Mouse (Mus musculus) frontal cortex, adult (tissue): ENCODE results near the gene Fgfr2.
"Not testable (repeated sequence)": the region's sequence is repeated elsewhere in the genome, so short reads cannot be mapped to it uniquely, and the experiment has no call there.

Source experiments
- ATAC-seq: cut with Nextera tagmentation; 2 replicates; pipeline ENCODE4 v1.9.2; 2017; ENCODE audit warnings: mild to moderate bottlenecking, moderate library complexity, mixed read lengths; ENCODE audit not compliant: low TSS enrichment

Gene Fgfr2

DNA sequence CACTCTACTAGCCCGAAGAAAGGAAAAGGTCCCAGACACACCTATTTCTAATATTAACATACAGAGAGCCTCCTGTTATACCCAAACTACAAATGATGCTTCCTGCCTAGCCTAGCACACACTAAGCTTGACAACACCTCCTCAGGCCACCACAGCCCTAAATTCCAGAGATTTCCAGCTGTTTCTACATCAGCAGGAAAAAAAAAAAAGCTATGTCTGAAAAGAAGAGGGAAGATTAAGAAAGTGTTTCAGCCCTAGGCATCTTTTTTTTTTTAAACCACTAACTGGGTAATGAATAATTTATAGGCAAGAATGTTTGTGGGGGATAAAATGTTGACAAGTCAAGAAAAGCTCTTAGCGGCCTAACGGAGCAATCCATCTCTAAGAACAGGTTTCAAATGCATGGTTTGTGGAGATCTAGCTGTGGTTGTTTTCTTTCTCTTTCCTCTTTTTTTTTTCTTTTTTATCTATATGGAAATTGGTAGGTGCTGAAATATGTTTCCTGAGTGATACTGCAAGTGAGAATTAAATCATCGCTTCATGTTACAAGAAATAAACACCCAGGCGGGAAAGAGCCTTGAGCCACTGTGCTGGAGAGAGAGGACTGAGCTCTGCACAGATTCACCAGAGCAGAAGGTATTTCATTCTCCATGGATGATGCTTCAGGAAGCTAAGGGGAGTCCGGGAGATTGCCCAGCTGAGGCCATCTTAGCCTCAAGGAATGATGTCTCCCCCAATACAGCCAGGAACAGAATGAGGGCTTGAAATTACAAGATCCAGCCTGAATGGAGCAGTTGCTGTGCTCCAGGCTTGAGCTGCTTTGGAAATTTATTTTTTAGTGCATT is 673.0 kb downstream of the Fgfr2 start:
- peak; percentile 23; the same call in 1 of the 2 replicates for ATAC-seq

DNA sequence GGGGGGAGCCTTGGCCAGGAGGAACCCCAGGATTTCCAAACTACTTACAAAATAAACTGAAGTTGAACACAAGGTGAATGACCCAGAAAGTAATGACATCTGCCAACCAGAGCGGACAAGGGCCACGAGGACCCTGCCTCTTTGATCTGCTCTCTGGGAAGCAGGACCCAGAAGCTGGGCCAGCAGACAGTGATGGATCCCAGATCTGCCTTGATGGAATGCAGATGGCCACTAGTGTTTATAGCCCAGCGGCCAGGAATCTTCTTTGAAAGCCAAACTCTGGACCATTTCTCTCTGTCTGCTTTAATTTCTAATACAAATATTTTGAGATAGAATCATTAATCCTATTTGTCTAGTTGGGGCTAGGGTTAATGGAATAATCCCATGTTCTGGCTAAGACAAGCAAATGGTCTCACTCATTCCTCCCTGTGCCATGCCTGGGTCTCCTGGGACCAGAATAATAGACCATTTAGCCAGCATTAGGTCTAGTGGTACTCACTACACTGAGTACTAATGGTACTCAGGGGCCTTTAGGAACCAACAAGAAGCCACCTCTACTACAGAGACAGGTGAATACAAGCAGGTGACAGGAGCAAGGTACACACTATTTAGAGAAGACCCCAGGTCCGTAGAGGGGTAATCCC is 674.5 kb downstream of the Fgfr2 start:
- no peak for ATAC-seq

DNA sequence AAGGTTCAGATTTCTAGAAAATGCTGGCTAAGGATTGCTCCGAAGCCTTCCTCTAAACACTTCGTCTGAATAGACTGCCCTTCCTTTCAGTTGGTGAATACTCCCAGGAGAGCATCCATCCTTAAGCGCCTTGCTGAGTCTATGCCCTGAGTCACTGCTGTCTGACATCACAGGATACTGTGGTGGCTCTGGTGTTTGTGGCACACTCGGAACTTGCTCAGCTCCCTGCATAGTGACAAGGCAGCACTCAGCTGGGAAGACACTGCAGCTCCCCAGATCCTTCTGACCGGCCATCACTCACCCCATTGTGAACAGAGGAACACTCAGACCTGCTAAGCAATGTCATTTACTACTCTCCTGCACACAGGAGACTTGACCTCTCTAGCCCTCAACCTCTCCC is 675.6 kb downstream of the Fgfr2 start:
- no peak for ATAC-seq

DNA sequence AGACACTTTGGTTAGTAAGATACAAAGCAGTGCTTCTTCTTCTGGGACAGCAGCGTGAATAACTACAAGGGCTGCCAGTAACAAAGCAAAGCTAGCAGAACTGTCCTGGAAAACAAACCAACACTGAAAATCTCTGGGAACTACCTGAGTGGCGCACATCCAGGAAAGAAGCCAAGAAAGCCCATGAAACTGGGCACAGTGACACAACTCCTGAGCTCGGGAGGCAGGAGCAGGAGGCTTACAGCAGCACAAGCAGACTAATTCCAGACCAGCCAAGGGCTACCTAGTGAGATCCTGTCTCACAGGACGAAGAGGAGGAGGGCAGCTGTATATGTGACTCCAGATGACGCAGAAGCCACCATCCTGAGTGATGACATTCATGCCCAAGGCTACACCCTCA is 676.3 kb downstream of the Fgfr2 start:
- no peak for ATAC-seq

DNA sequence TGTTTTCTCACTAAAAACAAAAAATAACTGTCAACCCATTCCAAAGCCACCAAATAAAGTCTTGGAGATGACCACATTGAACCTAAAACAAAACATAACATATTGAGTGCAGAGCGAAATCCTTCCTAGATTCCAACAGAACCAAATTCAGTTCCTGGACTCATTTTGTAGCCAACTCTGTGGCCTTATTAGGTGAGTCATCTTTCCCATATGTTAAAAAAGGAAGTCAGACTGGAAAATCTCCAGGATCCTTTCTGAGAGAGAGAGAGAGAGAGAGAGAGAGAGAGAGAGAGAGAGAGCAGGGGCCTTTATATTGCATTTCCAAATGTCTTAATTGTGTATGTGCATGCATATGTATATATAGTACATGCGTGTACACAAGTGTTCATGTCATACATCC is 678.9 kb downstream of the Fgfr2 start:
- ATAC-seq = no peak

DNA sequence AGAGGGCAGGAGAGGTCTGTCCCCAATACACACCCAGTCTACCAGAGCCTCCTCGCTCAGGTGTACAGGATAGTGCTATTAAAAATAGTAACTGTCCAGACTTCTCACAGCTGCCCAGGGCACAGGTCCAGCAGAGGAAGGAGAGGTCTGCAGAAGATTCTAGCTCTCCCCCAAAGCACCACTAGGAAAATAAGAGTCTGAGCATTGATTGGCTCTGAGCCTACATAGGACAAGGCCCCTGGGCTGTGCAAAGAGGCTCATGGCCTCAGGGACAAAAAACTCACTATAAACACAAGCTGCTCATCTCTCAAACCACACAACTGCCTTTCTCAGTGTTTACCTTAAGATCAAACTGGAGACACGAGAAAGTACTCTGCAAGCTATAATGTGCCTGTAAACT is 679.4 kb downstream of the Fgfr2 start:
- ATAC-seq = no peak

DNA sequence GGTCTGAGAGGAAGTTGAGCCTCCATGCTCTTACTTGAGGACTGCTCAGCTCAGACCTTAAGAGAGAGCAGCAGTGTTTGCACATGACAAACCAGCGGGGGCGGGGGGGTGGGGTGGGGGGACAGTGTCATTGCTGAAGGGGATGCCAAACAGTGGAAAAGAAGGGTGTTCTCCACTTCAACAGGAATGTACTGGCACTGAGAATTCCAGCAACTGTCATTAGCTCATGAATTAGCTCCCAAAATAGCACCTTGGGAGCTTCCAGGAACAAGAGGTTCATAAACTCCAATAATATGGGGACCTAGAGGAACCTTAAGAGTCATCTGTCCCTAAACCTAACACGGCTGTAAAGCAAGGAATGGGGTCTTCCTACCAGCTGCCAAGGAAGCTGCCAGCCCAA is 680.0 kb downstream of the Fgfr2 start:
- ATAC-seq = no peak

DNA sequence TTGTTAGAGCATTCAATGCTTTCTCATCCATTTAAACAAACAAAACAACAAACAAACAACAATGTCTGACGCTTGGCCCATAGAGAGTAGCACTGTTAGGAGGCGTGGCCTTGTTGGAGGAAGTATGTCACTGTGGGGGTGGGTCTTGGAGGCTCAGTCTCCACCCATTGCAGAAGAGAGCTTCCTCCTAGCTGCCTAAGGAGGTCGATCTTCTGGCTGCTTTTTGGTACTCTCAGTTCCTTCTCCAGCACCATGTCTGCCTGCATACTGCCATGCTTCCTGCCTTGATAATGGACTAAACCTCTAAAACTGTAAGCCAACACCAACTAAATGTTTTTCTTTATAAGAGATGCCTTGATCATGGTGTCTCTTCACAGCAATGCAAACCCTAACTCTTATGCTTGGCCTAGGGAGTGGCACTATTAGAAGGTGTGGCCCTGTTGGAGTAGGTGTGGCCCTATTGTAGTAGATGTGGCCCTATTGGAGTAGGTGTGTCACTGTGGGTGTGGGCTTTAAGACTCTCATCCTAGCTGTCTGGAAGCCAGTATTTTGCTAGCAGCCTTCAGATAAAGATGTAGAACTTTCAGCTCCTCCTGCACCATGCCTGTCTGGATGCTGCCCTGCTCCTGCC is 680.9 kb downstream of the Fgfr2 start:
- ATAC-seq = not testable (repeated sequence)

DNA sequence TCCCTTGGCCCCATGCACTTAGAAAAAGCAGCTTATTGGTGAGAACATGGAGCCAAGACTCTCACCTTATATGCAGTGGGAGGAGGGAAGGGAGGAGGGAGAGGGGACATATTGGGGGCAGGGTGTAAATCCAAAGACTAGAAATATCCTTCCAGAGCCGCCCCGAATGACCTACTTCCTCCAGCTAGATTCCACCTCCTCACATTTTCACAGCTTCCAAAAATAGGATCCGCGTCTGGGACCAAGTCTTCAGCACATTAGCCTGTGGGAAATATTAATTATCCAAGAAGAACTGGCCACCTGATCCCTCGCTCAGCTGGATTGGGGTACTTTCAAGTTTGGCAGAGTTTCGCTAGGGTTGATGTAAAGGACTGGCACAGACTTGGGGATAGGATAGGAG is 683.2 kb downstream of the Fgfr2 start:
- no peak for ATAC-seq

DNA sequence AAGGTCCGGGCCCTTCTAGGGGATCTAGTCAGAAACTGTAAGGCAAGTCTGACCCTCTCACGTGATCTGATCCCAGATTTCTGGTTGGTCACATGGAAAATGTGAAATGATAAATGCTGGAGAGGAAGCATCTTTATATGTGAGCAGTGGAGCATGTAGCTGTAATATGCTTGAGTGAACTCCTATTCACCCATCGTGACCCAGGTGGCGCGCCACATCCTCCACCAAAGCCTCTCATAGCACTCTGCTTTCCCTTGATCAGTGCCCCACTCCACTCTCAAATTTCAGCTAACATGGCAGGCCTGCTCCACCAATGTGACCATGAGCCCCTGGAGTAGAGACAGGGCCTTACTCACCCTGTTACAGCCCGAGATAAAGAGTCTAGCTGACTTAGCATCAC is 685.1 kb downstream of the Fgfr2 start:
- no peak for ATAC-seq

DNA sequence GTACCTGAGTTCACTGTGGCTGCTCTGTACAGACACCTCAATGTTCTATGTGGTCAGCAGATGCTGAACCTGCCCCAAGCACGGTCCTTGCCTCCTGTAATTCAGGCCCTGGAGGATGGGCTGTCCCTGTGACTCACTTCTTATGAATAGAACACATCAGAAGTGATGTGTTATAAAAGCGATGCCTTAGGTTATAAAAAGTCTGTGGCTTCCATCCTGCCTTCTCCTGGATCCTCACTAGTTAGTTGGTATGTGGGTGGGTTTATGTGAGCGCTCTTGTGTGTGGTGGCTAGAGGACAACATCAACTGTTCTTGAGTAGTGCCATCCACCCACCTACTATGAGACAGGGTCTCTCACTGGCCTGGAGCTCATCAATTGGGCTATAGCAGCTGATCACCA is 685.7 kb downstream of the Fgfr2 start:
- ATAC-seq = peak; percentile 85

DNA sequence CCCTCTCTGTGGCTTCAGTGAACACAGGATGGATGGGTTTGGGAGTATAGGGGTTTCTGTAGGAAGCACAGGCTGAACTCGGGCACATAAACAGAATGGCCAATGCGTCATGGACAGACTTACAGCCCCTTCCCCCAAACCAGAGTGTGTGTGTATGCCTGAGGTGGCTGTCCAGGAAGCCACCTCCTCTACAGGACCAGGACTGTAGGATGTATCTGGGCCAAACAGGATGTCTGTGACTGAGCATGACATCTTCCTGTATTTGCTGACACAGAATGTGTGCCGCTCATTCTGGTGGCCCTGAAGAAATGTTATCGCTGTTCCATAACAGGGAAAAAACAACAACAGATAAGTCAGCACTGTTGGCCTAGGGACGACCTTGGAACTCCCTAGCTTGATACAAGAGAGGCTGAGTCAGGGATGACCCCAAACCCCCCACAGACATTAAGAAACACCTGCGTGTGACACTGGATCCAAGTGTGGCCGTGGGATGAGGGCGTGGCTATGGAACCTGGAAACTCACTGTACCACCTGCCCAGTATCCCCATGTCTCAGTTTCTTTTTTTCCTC is 687.6 kb downstream of the Fgfr2 start:
- no peak for ATAC-seq

DNA sequence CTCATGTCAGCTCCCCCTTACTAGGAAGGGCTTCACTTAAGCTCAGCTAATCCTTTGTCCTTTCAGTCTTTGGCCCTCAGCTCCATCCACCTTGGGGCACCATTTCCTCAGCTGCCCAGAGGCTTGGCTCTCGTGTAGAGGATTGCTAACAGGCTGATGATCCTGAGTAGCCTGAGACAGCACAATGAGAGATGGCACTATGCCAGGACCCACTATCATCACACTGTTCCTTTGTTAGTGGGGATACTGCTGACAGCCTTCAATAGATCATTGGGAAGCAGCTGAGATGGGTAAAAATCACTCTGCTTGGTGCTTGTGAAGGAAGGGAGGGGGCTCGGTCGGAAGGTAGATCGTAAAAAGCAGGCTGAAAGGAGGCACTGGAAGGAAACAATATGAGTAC is 693.8 kb downstream of the Fgfr2 start:
- ATAC-seq = no peak

DNA sequence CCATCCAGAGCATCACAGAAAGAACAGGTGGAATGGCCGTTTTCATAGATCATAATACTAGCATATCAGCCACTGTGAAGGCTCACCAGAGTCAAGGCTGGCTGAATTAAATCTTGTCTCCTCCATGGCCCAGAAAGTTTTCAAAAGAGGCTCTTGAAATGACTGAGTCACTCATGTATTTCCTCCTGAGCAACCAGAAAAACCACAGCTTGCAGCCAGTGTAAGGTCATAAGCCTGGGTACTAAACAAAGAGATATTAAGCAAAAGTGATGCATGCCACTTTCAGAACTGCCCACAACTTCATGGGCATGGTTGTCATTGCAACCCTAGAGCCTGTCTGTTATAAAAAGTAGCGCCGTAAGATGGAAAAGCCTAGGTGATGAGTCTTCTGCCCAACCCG is 694.8 kb downstream of the Fgfr2 start:
- ATAC-seq = no peak

DNA sequence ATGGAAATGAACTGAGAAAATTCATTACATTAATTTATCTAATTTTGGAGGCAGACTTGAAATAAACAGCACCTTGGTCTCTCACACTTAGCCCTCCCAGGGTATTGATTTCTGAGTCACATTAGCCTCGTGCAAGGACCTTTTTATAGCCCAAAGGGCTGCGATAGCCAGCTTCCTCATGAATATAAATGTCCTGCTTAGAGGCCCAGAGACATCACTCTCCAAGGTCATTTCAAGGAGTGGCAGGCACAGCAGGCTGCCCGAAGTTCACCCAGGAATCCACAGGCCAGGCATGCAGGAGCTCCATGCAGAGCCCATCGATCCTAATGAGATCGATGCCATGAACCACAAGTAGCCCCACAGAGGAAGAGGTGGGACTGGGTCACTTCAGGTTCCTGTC is 697.1 kb downstream of the Fgfr2 start:
- no peak for ATAC-seq

DNA sequence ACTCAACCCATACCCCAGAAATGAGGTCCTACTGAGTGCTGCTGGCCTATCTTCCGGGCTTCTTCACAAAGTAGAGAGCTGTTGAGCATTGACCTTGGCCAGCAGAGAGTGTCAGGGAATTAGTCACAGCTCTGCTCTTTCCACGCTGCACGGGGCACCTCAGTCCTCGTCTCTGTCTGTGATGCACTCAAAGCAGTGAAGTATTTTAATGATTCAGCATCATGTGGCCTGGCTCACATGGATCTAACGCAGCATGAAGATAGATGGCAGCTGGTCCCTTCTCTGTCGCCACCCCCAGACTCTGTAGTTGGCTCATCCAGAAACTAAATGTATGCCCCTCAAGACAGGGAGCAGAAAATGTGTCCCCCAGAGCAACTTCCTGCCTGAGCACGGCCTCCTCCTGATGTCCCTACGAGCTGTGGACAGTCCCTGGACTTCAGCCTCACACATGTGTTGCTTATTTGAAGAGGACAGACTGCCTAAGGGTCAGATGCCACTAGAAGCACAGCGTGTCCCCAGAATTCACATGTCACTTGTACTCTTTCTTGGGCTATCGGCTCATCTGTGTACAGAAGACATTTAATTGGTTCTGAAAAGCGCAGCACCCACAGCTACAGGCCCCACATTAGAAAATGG is 697.7 kb downstream of the Fgfr2 start:
- ATAC-seq = no peak

DNA sequence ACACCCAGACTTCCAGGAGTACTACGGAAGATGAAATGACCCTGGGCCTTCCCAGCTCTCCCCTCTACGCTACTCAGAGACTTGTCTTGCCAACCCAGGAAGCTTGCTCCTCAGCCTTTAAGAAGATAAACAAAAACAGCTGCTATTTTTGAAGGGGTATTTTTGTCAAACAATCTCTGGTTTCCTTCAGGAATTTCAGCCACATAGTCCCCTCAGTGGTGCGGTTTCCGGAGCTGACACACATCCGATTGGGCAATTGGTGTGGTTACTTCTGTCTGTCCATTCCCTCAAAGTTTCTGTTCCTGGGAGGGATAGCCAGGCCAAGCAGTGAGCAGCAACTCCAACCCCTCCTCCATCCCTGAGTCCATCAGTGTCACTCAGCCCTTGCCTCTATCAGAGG is 699.6 kb downstream of the Fgfr2 start:
- no peak for ATAC-seq

DNA sequence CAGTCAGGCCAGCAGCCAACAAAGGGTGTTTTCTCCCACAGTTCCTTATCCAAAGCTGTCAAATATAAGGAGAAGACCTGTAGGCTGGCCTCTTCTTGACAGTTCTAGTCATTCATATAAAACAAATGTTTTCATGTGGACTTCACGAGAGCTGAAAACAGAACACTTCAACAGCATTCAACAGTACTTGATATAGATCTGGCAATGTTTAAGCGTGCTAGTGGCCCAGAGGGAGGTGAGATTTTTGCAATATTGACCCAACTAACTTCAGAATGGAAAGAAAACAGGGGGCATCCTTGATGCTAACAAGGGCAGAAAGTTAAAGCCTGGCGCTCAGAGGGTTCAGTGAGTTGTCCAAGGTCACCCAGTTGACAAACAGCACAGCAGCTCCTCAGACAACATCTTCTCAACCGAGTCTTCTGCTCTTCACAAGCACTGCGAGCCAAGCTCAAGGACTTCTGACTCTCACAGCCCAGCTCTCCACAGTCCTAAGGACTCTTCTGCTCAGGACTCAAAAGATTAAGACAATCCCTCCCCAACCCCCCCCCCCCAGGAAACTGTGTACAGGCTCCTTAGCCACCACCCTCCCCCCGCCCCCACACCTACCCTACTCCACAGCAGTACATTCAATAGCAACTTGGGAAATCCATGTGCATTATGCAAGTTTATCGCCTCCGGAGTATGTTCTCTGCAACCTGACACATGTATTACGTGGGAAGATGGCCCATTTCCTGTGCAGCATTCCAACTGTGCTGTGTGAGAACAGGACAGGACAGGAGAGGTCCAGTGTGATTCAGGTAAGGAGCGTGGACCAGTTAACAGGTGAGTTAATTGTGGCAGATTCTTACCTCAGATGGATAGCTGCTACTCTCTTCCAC is 703.5 kb downstream of the Fgfr2 start:
- peak; percentile 47; the same call in 1 of the 2 replicates for ATAC-seq

DNA sequence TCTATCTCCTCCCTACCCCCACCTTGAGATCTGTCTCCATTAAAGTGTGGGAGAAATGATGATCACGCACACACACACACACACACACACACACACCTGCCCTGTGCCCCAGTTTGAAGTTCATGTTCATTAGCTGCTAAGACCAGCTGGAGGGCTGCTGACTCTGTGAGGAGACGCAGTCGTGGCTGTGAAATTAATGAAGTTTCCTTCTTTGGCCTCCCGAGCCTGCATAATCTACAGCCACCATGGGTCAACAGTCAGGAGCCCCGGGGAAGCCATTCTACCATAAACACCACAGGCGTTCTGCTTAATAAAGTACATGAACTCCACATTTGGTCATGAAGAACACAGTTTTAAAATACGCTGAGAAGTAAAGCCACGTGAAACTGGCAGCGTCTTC is 706.3 kb downstream of the Fgfr2 start:
- ATAC-seq = no peak

DNA sequence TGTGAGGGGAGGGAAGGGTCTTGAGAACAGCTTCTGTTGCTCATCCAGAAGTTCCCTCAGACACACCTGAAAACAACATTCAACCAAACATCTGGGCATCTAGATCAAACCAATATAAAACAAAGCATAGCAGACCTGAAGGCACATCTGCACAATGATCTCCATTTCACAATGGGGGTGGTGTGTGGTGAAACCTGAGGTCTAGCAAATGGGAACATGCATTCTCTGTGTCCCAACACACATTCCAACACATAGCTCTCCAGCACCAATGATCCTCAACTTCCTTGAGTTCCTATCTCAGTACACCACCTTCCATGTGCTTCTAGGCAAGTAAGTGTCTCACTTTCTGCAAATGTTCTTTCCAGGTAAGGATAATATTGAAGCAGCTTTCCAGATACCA is 707.3 kb downstream of the Fgfr2 start:
- ATAC-seq = no peak

DNA sequence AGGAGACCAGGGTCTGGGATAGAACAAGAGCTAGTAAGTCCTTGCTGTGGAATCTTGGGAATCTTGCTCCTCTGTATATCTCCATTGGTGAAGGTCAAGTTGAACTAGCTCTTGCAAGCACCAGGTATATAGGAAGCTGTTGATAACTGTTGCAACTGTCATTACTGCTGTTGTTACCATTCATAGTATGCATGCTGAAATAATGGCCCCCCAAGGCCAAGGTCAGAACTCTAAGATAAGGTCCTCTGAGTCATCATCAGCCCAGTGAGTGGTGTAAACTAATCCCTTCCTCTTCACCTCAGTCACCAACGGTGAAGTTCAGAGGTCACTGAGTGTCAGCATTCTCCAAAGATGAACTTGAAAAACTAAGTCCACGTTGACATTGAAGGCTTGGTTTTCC is 710.6 kb downstream of the Fgfr2 start:
- no peak for ATAC-seq
